Mouse (Mus musculus) CH12.LX (cell line): ENCODE data around the gene Exo5.

Experiments
- CTCF ChIP-seq, 2 experiments: IDR thresholded peaks in 1 of 2; conservative IDR thresholded peaks in 1 of 2; 2 replicates each; pipeline ENCODE4 v1.5.1; 2011 to 2012; ENCODE audit warnings: low read depth in 2 of 2, low read length in 2 of 2, improper control_type of control experiment in 1 of 2, inconsistent platforms in 1 of 2, mild to moderate bottlenecking in 1 of 2, moderate library complexity in 1 of 2
- GABPA ChIP-seq: IDR thresholded peaks from 2 replicates; pipeline ENCODE4 v1.6.1; 2012; ENCODE audit warnings: low read depth, low read length, improper control_type of control experiment, inconsistent platforms; ENCODE audit not compliant: insufficient replicate concordance
- HCFC1 ChIP-seq: IDR thresholded peaks from 2 replicates; pipeline ENCODE4 v1.6.1; 2012; ENCODE audit warnings: low read depth, mild to moderate bottlenecking, inconsistent platforms, low read length, improper control_type of control experiment
- MAFK ChIP-seq: IDR thresholded peaks from 2 replicates; pipeline ENCODE4 v1.6.1; 2011; ENCODE audit warnings: low read length, improper control_type of control experiment; ENCODE audit not compliant: insufficient replicate concordance
- MAZ ChIP-seq: IDR thresholded peaks from 2 replicates; pipeline ENCODE4 v1.6.1; 2012; ENCODE audit warnings: low read depth, mild to moderate bottlenecking, inconsistent platforms, low read length, improper control_type of control experiment, moderate library complexity
- MYC ChIP-seq: IDR thresholded peaks from 2 replicates; pipeline ENCODE4 v1.6.1; 2011; ENCODE audit warnings: low read depth, mild to moderate bottlenecking, improper control_type of control experiment, low read length
- POLR2A ChIP-seq: IDR thresholded peaks from 2 replicates; pipeline ENCODE4 v1.6.1; 2011; ENCODE audit warnings: low read depth, mild to moderate bottlenecking, improper control_type of control experiment, low read length
- POLR2AphosphoS2 ChIP-seq: IDR thresholded peaks from 2 replicates; pipeline ENCODE4 v1.6.1; 2011; ENCODE audit warnings: low read depth, low read length, improper control_type of control experiment
- SIN3A ChIP-seq: IDR thresholded peaks from 2 replicates; pipeline ENCODE4 v1.6.1; 2012; ENCODE audit warnings: low read length, improper control_type of control experiment, inconsistent platforms
- USF2 ChIP-seq: conservative IDR thresholded peaks from 2 replicates; pipeline ENCODE4 v1.6.1; 2011; ENCODE audit warnings: low read depth, low read length, improper control_type of control experiment
- ZC3H11A ChIP-seq: IDR thresholded peaks from 2 replicates; pipeline ENCODE4 v1.6.1; 2012; ENCODE audit warnings: low read depth, mild to moderate bottlenecking, inconsistent platforms, low read length, improper control_type of control experiment
- ZMIZ1 ChIP-seq: IDR thresholded peaks from 2 replicates; pipeline ENCODE4 v1.6.1; 2012; ENCODE audit warnings: low read depth, mild to moderate bottlenecking, inconsistent platforms, low read length, improper control_type of control experiment
- ZNF384 ChIP-seq: IDR thresholded peaks from 2 replicates; pipeline ENCODE4 v1.6.1; 2012; ENCODE audit warnings: low read depth, low read length, improper control_type of control experiment, inconsistent platforms

- TF ChIP-seq USF2, result no peak
- no peak for TF ChIP-seq ZNF384
- no peak for TF ChIP-seq ZMIZ1
- no peak for TF ChIP-seq GABPA
- no peak for TF ChIP-seq ZC3H11A
- TF ChIP-seq SIN3A, result no peak
- TF ChIP-seq MAFK, result peak; percentile 61; the same call in 1 of the 2 replicates
- TF ChIP-seq MYC, result no peak
- TF ChIP-seq POLR2AphosphoS2, result no peak
- TF ChIP-seq HCFC1, result no peak
- no peak for TF ChIP-seq CTCF (conservative IDR thresholded peaks at IDR 0.05 in 1 of 2, IDR thresholded peaks at IDR 0.05 in 1 of 2; ENCODE audit: low read depth in 2 of 2, low read length in 2 of 2)
- no peak for TF ChIP-seq MAZ
- no peak for TF ChIP-seq POLR2A
These were observed 19.2 kb downstream of the Exo5 start for GRCm38 (mm10) chr4:120905644-120906043.
